Mouse (Mus musculus) adrenal gland (tissue): Measurements from ENCODE around the gene Gm49601.

Source experiments
- intact Hi-C: fragments of 180-260 bp; cut with DNase I; formaldehyde crosslinking; loops from one replicate; pipeline ENCODE4 v1.15.1; 2025

The Gm49601 gene

DNA sequence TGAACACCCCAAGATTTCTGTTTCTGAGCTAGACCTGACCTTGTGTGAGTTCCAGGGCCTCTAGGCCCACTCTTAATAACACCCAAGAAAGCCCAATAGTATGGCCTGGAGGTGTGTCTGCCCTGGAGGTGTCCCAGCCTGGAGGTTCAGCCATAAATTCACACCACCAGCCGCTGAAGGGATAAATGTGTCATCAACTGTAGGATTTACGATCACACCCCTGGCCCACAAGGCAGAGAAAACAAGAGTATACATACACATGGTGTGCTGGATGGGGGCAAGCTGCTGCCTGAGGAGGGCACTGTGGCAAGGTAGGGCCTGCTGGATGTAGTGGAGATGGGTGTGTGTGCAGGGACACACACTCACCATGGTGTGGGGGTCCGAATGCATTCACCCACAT is 12.9 kb downstream of the Gm49601 start:
- intact Hi-C loops: no loop called here

DNA sequence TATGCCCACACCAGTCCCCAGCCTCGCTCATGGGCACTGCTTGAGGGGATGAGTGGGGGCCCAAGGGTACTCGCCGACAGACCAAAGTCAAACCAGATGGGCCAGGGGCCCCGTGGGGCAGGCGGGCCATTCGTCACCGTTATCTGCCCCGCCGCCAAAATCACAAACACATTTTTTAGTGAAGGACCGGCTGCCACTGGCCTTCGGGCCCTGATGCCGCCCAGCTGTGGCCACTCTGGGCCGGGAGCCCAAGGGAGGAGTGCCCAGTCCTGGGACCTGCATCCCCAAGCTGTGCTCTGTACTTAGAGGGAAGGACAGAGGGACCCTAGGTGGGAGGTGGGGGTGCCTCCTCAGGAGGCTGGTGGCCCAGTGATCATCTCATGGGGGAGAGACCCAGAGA is 14.5 kb downstream of the Gm49601 start:
- intact Hi-C loops: no loop called here

- intact Hi-C loops: no loop called here
Measured at GRCm38 (mm10) chr16:18609099-18609498, 17.1 kb downstream of the Gm49601 start.

DNA sequence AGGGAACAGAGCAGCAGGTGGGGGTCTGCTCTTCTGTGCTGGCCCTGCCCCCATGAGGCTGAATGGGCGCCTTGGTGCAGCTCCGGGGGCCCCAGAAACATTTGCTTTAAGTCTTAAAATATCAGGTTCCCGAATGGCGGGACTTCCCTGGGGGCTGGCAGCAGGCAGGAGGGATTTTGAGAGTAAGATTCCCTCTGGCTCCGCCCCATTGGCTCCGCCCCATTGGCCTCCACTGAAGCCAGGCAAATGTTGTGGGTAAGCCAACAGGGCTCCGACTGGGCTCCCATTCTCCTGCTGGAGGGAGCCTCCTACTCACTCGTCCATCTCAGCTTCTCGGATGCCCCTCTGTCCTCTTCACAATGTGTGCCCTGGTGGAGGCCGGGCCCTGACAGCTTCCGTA is 18.0 kb downstream of the Gm49601 start:
- intact Hi-C loops: no loop called here

GRCm38 (mm10) chr16:18605705-18606104 is 20.5 kb downstream of the Gm49601 start:
- intact Hi-C loops: no loop called here

GRCm38 (mm10) chr16:18604267-18604701 is 21.9 kb downstream of the Gm49601 start:
- intact Hi-C loops: no loop called here

GRCm38 (mm10) chr16:18601447-18601846 is 24.8 kb downstream of the Gm49601 start:
- intact Hi-C loops: no loop called here

DNA sequence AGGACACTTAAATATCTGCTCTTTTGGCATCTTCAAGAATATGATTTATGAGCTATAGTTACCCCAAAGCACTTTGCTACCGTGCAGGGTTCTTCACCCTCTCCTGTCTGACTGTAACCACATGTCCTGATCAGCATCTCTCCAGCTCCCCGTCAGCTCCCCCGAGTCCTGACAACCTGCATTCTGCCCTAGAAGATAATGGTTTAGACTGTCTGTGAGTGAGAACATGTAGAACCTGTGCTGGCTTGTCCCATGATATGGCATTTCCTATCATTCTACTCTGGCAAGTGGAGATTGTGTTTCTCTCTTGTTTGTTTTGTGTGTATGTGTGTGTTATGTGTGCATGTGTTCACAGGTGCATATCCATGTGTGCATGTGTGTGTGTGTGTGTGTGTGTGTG is 28.2 kb downstream of the Gm49601 start:
- intact Hi-C loops: no loop called here

DNA sequence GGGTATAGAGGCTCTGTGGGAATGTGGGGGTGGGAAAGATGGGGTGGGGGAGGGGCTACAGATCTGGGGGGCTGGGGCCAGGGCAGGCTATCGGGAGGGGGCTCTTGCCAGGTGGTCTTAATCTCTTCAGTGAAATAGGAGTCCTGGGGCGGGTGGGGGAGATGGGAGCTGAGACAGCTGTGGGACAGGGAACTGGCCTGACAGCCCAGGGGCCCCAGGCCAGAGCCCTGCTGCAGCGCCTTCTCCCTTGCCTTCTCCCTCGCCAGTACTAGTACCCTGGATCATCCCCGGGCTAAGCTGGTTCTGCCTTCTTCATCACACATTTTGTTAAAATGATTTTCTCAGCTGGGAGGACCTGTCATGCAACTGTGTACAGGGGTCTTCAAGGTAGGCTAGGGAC is 30.0 kb downstream of the Gm49601 start:
- intact Hi-C loops: no loop called here

- intact Hi-C loops: no loop called here
Measured at GRCm38 (mm10) chr16:18593930-18594329, 32.3 kb downstream of the Gm49601 start.

DNA sequence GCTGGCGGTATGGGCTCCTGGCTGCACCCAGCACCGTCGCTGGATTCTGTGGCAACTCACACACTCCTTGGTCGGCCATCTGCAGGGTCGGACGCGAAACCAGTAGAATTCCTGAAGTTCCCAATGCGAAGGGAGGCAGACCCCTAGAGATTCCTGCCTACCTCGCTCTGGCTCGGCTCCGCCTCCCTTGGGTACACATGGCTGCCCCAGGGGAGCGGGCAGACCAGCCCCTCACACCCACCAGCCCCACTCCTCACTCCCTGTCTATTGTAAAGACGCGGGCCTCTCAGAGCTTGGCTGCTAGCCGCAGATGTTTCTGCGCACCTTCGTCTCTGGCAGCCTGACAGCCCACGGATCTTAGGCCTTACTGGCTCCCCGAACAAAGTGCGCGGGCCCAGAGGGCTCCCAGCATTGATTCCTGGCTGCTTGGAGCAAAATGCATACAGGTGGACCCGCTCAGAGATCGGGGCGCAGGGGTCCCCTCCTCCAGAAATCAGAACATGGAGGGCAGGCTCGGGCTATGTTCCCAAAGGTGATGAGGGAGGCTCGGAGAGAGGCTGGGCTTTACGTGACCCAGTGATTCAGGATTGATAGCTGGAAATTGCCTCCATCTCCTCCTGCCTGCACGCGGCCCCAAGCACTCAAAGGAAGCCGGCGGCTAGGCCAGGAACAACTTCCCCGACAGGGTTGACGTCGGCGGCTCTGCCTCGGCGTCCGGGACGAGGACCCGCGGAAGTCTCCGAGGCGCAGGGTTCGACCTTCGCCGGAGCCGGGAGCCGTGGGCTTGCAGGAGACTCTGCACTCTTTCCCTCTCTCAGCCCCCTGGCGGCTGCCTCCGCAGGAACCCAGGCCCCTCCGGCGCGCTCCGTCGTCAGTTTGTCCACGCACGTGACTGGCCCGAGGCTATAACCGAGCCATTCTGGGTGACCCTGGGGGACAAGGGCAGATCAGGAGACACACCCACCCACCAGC is 34.9 kb downstream of the Gm49601 start:
- intact Hi-C loops: no loop called here

DNA sequence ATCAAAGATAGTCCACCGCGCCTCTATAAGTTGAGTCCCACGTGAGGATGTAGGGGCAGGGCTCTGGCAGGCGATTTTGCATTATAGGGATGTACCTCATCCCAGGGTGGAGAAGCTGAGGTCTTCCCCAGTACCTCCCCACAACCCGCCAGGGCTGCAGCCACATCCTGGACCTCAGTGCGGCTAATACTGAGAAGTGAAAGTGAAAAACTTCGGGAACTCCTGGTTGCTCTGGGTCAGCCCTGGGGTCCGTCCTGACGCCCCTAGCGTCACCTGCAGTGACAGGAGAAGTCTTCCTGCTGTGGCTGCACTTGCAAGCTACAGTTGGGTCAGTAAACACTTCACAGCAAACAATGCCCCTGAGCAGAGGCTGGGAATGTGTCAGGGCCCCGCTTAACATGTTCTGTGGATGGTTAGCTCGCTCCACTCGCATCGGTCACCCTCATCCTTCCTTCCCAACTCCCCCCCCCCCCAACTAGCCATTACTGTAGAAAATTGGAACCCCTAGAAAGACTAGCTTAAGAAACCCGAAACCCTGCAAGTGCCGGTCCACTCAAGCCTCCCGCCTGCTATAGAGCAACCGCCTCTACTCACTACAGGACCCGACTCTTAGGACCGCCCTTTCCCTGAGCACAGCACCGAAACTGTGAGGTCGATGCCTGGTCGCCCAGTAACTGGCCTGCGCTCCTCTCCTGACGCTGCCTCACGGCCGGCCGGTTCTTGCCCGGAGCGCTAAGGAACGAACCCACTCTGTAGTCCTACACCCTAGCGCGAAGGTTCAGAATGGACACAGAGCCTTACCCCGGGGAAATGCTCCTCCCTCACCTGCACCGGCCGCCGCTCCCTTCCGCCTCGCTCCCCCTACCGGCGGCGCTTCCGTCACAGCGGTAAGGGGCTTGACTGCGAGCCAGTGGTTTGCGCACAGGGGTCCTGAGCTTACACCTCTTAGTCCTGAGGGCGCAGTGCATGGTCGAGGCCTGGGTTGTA is 36.1 kb downstream of the Gm49601 start, which contains the start of gene Tbx1:
Tbx1 (minus strand) TSS at position 868 of the 987 bp plus-strand sequence.
- intact Hi-C loops: no loop called here

DNA sequence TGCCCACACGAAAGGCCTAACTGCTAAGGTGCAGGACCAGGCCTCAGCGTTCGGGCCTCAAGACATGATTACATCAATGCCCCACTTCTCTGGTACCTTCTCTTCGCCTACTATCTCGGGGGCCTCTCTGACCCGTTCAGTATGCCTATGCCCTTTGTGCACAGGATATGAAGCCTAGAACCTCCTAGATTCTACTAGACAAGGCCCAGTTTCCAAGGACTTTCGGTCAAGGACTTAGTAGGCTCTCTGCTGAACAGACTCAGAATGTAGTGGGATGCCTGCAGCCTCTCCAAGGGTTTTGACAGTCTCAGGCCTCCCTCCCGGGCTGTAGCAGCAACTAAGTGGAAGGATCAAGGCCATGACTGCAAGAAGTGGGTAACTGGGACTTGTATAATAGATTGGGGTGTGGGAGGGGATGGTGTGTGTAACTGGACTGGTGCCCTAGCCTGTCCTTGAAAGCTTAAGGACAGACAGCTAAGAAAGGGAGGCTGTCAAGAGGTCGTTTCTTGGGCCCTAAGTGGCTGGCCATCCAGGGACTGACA is 37.1 kb downstream of the Gm49601 start:
- intact Hi-C loops: no loop called here

DNA sequence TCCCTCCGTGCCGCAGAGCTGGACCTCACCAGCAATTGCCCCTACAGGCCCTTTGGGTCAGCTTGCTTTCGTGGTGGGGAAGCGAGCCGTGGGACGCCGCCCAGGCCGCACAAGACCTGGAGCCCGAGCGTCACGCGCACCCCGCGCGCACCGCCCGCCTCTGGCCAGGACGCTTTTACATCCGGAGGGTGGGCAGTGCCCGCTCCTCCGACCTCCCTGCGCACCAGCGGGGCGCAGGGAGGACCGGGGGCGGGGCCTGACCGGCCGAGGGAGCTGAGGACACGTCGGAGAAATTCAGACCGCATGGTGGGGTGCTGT is 37.5 kb downstream of the Gm49601 start:
- intact Hi-C loops: no loop called here

GRCm38 (mm10) chr16:18587847-18588737 is 38.1 kb downstream of the Gm49601 start:
- intact Hi-C loops: no loop called here

GRCm38 (mm10) chr16:18586906-18587546 is 39.2 kb downstream of the Gm49601 start:
- intact Hi-C loops: no loop called here

- intact Hi-C loops: no loop called here
Measured at GRCm38 (mm10) chr16:18586076-18586905, 39.9 kb downstream of the Gm49601 start.

GRCm38 (mm10) chr16:18585676-18586075 is 40.6 kb downstream of the Gm49601 start:
- intact Hi-C loops: no loop called here

DNA sequence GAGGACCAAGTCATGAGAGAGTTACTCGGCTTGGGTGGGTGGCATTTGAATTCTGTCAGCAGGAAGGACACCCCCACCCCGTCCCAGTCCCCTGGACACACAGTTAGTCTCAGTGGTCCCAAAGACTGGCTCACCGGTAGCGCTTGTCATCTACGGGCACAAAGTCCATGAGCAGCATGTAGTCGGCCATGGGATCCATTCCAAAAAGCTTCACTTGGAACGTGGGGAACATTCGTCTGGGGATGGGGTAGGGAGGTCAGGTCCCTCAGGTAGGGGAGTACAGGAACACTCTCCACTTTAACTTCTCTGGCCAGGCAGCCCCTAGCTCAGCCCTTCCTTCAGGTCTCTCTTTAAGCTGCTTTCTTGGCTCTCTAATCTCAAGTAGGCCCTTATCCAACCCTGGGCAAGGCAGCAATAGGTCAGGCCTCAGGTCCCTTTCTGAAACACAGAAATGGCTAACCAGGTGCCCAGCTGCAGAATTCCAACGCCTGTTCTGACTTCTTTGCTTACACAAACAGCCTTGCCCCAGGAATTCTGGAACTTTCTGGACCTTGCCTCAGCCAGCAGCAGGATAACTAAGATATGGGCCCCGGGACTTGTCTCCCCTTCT is 41.2 kb downstream of the Gm49601 start:
- intact Hi-C loops: no loop called here
